Mouse (Mus musculus) lung, postnatal 4 days (tissue): ENCODE results near the gene Trim71.

Source experiments
- DNase-seq, 2 experiments: peaks; one replicate each; pipeline ENCODE4 v3.0.0; 2021

Gene Trim71

DNA sequence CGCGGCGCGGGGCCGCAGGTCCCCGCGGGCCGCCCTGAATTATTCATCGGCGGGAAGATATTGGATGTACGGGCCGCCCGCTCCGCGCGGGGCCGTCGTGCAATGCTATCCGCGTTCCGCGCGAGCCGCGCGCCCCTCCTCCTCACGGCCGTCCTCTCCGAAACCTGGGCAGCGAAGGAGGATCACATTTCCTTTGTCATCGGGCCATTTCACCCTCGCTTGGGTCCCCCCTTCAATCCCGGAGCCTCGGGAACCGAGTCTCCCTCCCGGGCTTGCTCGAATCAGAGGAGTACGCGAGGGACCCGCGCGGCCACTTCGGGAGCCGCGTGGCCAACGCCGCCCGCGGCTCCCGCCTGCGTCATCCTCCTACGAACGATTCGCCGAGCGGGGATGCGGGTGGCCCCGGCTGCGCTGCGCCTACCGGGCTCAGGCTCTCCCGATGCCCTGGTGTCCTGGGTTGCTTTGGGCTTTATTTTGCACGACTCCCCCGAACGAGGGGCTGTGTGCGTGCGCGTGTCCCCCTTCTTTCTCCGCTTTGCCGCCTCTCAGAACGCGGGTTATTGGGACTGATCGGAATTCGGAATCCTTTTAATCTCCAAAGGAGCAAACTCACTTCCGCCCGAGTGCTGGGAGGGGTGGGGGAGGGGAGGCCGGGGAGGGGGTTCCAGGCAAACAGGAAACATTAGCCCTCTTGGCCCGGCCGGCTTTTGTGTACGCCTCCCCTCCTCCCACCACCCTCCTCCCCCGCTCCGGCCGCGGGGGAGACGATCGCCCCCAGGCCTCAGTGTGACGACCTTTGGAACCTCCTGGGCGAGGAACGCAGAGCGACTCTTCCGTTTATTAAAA is at the start of gene Trim71:
Gene Trim71 (minus strand): TSS at position 609 of the 846 bp plus-strand sequence.
- peak; percentile 17 to 34 for DNase-seq

- DNase-seq: no peak
Measured at GRCm38 (mm10) chr9:114613026-114613425, 48.9 kb upstream of the Trim71 start.

DNA sequence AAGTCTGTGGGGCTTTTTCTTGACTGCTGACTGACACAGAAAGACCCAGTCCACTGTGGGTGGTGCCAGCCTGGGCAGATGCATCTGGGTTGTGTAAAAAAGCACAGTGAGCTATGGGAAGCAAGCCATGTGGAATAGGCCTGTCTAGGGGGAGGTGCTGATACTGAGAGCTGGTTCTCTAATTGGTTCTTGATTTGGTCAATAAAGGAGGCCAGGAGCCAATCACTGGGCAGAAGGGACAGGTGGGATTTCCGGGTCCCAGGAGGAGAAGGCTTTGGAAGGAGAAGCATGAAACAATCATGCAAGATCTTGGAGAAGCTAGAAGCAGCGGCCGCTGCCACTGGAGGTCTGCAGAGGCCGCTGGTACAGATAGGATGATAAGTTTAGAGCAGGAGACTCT is 48.4 kb upstream of the Trim71 start:
- DNase-seq: no peak

GRCm38 (mm10) chr9:114610266-114610665 is 46.1 kb upstream of the Trim71 start:
- DNase-seq: no peak

DNA sequence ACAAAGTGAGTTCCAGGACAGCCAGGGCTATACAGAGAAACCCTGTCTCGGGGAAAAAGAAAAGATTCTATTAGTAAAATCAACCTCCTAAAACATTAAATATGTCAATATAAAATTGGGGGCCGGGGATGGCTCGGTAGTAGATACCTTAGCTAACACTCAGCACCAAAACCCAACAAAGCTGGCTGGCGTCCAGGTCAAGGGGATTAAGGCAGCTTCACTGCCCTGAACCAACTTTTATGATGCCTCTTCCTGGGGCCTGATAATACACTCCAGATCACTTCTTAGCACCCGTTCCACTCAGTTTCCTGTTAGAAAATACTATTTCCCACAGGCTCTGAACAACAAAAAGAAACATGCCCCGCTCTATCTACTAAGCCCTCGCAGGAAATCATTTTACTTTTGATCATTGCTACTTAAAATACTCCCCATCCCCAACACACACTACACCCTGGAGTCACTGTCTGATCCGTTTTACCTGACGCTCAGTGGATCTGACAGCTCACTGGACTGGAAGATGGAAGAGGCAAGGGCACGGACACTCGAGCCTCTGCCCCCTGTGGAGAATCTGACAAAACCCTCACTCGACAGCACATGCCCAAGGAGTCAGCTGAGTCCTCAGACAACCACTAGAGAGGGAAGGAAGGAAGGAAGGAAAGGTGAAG is 39.8 kb upstream of the Trim71 start:
- no peak for DNase-seq

DNA sequence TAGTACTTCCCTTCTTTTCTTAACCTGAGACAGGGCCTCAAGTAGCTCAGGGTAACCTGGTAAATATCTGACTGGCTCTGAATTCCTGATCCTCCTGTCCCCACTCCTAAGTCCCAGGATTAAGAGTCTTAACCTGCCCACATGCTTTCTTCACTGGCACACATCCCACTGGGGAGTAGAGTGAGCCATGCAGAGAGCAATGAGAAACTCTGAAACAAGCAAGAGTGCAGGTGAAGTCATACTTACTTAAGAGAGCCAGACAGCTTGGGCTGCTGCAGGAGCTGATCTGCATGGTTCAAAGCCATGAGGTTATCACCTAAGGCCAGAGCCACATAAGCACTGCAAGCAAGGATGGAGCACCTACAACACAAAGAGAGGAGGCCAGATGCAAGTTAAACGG is 36.9 kb upstream of the Trim71 start:
- no peak for DNase-seq

- DNase-seq: peak in 1 of 2 experiments; percentile 12
Measured at GRCm38 (mm10) chr9:114585017-114585345, 20.8 kb upstream of the Trim71 start.

DNA sequence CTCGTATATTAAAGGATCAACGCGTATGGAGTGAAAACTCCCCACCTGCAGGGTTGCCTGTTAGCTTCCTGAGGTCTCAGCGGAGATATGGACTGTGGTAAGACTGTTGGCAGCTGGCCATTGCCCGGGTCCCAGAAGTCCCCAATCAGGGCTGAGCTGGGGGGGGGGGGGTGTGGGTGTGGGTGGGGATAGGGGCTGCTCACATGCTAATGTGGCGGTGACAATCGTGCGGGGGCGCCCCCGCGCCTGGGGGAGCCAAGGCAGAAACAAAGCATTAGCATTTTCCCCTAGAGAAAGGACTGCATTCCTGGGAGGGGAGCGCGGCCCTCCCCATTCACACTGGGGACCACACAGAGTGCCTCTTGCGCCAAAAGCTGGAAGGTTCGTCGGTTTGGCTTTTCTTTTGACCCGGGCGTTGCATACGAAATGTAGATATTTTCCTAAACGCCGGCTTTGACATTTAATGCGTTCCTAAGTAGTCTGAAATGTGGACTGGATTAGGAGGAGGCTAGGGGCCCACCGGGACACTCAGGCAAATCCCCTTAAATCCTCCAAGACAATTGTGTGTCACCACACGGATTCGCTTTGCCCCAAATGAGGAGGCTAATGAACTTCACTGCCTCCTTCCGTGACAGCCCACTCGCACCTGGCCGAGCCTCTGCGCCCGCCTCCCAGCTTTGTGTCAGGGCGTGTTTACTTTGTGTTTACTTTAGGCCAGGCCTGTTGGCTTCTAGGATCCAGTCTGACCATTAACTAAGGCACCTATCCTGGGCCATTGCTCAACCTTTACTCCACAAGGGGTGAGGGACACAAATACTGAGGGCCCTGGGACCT is 20.2 kb upstream of the Trim71 start:
- peak; percentile 22 to 39 for DNase-seq

DNA sequence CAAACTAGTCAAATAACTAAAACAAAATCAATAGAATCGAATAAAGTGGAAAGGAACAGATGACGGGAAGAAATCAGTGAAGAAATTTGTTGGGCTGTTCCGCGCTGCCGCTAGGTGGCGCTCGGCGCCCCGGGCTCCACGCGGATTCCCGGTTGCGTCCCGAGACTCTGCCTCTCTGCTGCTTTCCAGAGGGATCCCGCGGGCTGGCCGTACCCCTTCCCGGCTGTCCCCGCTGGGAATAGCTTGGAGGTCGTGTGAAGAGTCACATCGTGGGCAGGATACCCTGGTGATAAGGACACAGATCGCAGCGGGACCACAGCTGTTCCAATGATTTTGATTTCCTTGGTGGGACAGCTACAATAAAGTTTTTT is 19.6 kb upstream of the Trim71 start:
- DNase-seq: peak; percentile 80 to 81

GRCm38 (mm10) chr9:114578646-114579045 is 14.5 kb upstream of the Trim71 start:
- no peak for DNase-seq

DNA sequence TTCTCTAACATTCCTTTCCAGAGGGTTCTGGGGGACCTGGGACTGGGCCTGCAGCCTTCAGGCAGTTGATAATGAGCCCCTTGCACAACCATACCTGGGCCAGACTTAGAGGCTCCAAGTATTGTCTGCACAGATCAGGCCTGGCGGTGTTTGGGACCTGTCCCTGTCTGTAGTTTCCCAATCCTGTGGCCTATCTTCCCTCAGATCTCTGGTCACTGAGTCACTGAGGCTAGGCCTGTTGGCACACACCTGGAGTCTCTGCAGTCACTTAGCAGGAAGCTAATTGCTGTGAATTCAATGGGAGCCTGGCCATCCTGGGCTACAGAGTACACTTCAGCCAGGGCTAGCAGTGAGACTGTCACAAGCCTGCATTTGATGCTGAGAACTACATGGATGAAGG is 11.8 kb upstream of the Trim71 start:
- DNase-seq: no peak

- DNase-seq: no peak
Measured at GRCm38 (mm10) chr9:114573528-114573927, 9.4 kb upstream of the Trim71 start.

- no peak for DNase-seq
Measured at GRCm38 (mm10) chr9:114568682-114569474, 4.7 kb upstream of the Trim71 start.

DNA sequence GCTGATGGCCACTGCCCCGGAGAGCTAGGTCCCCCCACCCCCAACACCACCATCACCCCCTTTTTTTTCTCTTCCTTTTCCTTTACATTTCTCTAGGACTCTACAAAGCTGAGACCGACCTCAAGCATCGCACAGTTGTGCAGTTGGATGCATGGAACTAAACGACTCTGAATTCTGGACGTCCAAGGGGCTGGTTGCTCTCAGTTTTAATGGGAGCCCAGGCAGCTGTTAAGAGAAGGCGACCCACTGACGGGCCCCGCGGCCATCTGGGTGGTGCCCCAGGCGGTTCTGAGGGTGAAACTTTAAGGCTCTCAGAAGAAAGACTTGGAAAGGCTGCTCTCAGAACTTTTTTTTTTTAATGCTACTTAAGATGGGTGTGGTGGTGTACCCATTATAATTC is 498 bp upstream of the Trim71 start:
- no peak for DNase-seq

GRCm38 (mm10) chr9:114562919-114563751 is 1.0 kb downstream of the Trim71 start:
- peak; percentile 19 to 41 for DNase-seq

DNA sequence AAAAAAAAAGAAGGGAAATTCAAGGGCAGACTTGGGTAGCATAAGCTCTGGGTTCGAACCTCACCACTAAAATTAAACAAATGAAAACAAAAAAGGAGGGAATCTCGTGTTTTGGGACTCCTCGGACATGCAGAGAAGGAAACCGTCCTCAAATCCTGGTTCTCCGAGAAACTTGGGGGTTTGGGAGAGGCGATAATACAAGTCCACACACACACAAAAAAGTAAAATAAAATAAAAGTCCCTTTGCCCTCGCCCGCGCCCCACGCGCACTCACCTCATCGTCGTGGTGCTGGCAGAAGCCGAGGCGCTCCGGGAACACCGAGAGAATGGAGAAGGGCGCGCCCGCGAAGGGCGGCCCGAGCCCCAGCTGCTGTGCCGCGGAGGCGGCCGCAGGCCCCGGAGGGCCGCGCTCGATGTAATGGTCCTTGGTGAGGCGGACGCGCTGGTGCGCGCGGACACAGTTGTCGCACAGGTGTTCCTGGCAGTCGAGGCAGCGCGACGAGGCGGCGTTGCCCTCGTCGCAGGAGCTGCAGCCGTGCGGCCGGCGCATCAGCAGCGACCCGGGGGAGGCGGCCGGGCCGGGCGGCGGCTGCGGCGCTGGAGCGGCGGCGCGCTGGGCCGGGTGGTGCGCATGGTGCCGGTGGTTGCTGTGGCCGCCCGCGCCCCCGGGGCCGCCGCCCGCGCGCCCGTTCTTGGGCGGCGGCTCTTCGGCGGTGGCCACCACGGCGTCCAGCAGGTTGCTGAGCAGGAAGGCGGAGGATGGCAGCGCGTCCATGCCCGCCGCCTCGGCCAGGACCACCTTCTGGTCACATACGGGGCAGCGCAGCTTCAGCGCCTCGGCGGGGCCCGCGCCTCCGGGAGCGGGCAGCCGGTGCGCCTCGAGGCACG is 1.9 kb downstream of the Trim71 start:
- DNase-seq: peak; percentile 16 to 34

GRCm38 (mm10) chr9:114561671-114561971 is 2.5 kb downstream of the Trim71 start:
- no peak for DNase-seq

GRCm38 (mm10) chr9:114560771-114561670 is 3.1 kb downstream of the Trim71 start:
- DNase-seq: no peak

GRCm38 (mm10) chr9:114560141-114560540 is 4.0 kb downstream of the Trim71 start:
- DNase-seq: no peak

GRCm38 (mm10) chr9:114557086-114557485 is 7.1 kb downstream of the Trim71 start:
- DNase-seq: no peak
